Mouse (Mus musculus) 416B (cell line): ENCODE measurements at regions not wholly inside any gene's neighbourhood (a gene's known extent, or its start where the extent isn't known, plus 50 kb on each side); places are given as distances from the start of the nearest gene placed in this dataset.
A peak's percentile ranks its signal among the peaks of the same experiment; 100 is the strongest.

Experiments used
- DNase-seq: peaks from one replicate; pipeline ENCODE4 v3.0.0; 2011; ENCODE audit warnings: low read depth

GRCm38 (mm10) chr5:52920251-52920650 lies 86.4 kb downstream of the Anapc4 start:
- no peak for DNase-seq

DNA sequence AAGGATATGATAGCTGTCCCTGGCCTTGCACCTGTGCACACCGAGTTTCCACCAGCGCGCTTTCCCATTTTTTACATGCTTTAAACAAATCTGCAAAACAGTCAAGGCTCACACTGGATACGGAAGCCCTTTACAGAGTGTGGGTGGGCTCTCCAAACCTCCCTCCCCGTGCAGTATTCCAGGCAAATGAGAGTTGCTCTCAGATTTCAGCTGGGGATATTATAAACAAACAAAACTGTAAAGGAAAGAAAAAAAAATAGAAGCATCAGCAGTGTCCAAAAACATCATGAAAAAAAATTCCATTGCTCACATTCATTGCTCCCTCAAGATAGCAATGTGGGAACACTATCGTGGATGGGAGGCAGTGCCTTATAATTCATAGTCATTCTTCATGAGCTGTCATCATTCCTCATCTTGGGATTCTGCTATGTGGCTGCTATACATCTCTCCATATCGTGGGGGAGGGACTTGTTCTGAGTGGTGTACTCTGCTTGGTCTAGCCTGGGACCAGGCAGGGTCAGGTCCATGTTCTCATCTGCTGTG lies 87.0 kb downstream of the Anapc4 start:
- DNase-seq: no peak

GRCm38 (mm10) chr5:52925006-52925405 lies 91.2 kb downstream of the Anapc4 start:
- no peak for DNase-seq

- DNase-seq: no peak
Measured at GRCm38 (mm10) chr5:52929690-52930089, 95.9 kb downstream of the Anapc4 start.

- DNase-seq: no peak
Measured at GRCm38 (mm10) chr5:52933291-52933690, 99.5 kb downstream of the Anapc4 start.

DNA sequence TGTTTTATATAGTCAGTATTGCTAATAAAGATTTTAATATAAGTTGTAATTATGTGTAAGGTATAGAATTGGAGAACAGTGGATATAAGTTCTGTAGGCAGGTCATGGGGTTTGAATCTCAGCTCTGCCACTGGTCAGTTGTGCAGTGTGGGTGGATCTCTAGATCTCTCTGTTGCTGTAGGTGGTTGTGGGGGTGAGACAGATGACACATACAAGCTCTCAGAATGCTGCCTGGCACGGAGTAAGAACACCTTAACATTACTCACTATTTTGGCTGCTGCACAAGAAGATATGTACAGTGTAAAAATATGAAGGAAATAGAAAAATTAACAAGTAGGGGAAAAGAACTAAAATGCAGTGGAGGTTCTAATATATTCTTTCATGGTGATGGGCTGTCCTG lies 100.3 kb upstream of the Slc34a2 start:
- no peak for DNase-seq

DNA sequence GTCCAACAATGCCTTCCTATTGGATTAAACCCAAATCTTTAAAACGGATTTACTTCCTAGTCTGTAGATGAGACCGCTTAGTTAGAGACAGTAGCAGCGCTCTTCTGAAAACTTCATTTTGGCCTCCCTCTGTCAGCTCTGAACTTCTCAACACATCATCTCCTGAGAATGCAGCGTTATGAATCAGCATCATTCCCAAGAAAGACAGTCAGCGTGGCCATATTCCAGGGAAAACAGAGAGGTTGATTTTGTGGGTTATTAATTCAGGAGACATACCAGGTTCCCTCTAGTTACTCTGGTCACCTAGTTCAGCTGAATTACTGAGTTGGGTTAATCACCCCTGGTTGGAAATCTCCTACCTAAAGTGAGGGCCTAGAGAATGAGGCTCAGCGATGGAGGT lies 97.9 kb upstream of the Slc34a2 start:
- no peak for DNase-seq

DNA sequence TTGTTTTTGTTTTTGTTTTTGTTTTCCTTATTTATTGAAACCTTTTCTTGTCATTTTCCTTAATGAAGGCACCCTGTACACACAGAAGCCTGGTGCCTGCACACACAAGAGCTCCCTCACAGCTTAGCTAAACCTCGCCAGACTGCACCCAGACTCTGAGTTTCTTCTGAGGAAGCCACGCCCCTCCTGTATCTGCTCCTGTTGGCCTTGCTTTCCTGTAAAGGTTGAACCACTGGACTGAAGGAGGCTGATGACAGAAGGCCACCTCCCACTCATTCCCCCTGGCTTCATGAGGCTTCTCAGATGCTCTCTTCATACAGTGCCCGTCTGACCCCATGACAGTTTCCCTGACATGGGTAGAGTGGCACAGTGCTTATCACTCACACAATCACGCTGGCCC lies 97.2 kb upstream of the Slc34a2 start:
- peak; percentile 11 for DNase-seq

DNA sequence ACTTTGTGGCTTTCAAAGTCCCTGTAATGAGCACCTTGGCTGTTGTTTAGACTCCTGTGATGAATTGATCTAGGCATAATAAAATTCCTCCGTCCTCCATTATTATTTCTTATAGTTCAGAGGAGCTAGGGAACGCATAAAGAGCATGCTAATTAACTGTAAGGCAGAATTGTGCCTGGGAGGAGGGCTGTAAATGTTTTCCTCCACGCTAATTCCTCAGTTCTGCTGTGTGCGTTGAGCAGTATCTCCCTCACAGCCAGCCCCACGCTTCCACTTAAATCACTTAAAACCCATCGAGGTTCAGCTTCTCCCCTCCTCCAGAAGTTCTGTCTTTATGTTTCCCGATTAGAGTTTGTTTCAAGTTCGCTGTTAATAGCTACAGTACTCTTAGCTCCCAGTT lies 84.0 kb upstream of the Slc34a2 start:
- no peak for DNase-seq

GRCm38 (mm10) chr5:52954713-52955112 lies 83.2 kb upstream of the Slc34a2 start:
- DNase-seq: no peak

- no peak for DNase-seq
Measured at GRCm38 (mm10) chr5:52964209-52964608, 73.7 kb upstream of the Slc34a2 start.

GRCm38 (mm10) chr5:52971811-52972210 lies 66.1 kb upstream of the Slc34a2 start:
- DNase-seq: no peak

DNA sequence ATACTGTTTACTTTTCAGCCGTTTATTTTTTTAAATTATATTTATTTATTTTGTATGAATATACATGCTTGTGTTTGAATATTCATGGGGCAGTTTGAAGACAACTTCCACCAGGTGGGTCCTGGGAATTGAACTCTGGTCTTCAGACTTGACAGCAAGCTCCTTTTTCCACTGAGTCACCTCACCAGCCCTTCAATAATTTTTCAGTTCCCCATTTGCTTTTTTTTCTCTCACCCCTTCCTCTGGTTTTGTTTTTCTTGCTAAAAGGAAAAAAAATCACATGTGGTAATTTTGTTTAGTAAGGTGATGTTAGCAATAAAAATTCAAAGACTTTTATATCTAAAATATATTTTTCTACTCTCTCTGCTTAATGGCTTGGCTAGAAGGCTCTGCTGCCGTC lies 64.9 kb upstream of the Slc34a2 start:
- DNase-seq: no peak

- no peak for DNase-seq
Measured at GRCm38 (mm10) chr5:52975557-52976088, 62.3 kb upstream of the Slc34a2 start.

DNA sequence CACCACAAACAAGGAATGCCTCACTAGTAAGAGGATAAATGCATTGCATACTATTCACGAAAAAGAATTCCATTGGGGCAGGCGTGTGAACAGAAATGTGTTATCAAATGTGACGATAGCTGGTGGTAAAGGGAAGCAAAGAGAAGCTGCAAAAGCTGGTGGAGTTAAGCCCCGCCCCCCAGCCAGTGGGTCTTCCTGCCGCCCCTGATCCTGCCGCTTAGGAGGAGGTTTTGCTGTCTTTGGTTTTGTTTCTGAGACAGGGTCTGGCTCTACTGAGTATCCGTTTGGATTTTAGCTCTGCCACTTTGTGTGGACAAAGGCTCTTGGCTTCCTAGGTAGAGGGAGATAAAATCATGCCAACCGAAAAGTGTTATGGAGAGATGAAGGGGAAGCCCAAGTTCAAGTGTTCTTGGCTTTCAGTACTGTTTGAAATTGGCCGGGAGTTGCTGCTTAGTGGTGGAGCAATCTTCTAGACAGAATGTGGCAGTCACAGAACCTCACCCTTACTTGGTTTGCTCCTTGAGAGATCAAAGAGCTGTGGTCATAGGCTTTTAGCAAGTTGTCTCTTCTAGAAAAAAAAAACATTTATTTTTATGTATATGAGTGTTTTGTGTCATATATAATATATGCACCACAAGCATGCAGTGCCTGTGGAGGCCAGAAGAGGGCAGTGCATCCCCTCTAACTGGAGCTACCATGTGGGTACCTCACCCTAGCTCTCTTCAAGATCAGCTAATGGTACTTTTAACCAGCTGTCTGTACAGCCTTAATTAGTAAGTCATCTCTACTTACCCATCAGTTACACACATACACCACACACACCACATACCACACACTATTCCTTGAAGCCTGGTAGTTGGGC lies 59.8 kb upstream of the Slc34a2 start:
- no peak for DNase-seq

DNA sequence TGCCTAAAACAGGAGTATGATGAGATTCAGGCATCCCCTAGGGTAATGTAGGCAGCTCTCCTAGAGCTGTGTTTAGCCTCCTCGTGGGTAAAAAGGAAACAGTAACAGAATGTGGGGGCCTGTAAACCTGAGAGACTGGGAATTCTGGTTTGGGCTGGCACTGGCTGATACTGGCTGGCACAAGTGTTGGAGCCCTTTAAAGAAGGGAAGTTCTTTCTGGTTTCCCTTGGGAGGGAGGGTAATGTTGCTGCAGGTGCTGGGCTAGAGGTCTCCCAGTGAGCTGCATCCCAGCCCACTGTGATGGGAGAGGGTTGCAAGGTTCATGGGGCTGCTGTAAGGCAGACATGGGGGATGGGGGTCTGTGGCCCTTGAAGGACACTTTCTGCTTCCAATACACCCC lies 58.4 kb upstream of the Slc34a2 start:
- no peak for DNase-seq

- no peak for DNase-seq
Measured at GRCm38 (mm10) chr5:52982056-52982455, 55.8 kb upstream of the Slc34a2 start.

GRCm38 (mm10) chr5:52982741-52983140 lies 55.1 kb upstream of the Slc34a2 start:
- DNase-seq: no peak
